Mouse (Mus musculus): Measurements from ENCODE around the gene Iqcd. TPM values are rescaled to one million over a fixed set of nuclear protein-coding genes. Genes with fewer than 3 reads are reported as not detected.

Iqcd gene
- polyA plus RNA-seq, 1 experiment from 2014 or later, result 1.5 TPM

DNA sequence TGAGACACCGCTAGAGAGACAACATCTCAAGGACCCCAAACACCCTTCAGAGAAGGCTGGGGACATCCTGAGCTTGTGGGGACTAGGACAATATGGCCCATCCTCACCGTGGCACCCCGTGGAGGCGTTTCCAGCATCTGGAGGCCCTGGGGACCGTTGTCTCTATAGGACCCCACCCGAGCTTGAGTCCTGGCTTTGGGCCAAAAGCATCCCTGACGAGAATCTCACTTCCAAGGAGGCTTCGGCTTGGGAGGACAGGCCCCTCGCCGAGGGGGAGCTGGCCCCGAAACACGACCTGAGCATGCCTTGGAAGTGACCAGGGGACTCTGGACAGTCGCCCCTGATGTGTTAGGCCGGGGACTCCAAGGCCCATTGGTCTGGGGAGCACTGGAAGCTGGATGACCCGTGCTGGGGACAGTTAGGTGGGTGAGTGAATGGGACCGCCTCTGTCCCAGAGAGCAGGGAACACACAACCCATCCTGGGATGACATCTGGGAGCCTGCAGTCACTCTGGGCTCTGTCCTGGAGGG is 20.5 kb downstream of the Iqcd start:
- Histone ChIP-seq H3K27ac (ENCODE audit: low read length) (no peak overlapping the region), H3K36me3 (ENCODE audit: insufficient read depth, low read length) (0 out of 2 replicates have a peak, but pooled peaks cover 4% of the 10 kb centered on the region), H3K4me1 (ENCODE audit: insufficient read depth, low read length) (peaks cover 21% of the 10 kb centered on the region), H3K9ac (replicated peaks; ENCODE audit: low read length) (no peak overlapping the region), H3K4me2 (replicated peaks; ENCODE audit: low read depth, low read length) (no peak overlapping the region), H3K4me3 (ENCODE audit: low read length) (no peak overlapping the region), H3K27me3 (ENCODE audit: insufficient read depth, low read length) (no peaks in the 10 kb centered on the region), H3K9me3 (ENCODE audit: low read length) (no peaks in the 10 kb centered on the region)
- 73% methylated on average over 16 of the region's 16 CpGs for WGBS
- ATAC-seq (ENCODE audit: low FRiP score, low TSS enrichment), result no peak

GRCm38 (mm10) chr5:120610906-120611305 is 22.1 kb downstream of the Iqcd start:
- WGBS, result 91% methylated on average over 5 of the region's 5 CpGs

GRCm38 (mm10) chr5:120611416-120611815 is 22.6 kb downstream of the Iqcd start:
- Histone ChIP-seq H3K9me3 (ENCODE audit: low read length) (peaks cover 4% of the 10 kb centered on the region; the same call in 1 of the 2 replicates), H3K4me1 (ENCODE audit: insufficient read depth, low read length) (peaks cover 14% of the 10 kb centered on the region), H3K27ac (ENCODE audit: low read length) (no peak overlapping the region), H3K36me3 (ENCODE audit: insufficient read depth, low read length) (peaks cover 9% of the 10 kb centered on the region), H3K4me3 (ENCODE audit: low read length) (peak overlapping the region; percentile 74), H3K9ac (replicated peaks; ENCODE audit: low read length) (peak overlapping the region; percentile 75), H3K27me3 (ENCODE audit: insufficient read depth, low read length) (no peaks in the 10 kb centered on the region), H3K4me2 (replicated peaks; ENCODE audit: low read depth, low read length) (peak overlapping the region; percentile 82)
- WGBS, result 45% methylated on average over 8 of the region's 8 CpGs
- ATAC-seq (ENCODE audit: low FRiP score, low TSS enrichment), result no peak

More at GRCm38 (mm10) chr5:120610906-120611305, 22.1 kb downstream of the Iqcd start:
- Histone ChIP-seq H3K4me2 (replicated peaks; ENCODE audit: low read depth, low read length) (peak overlapping the region; percentile 82; the same call in 1 of the 2 replicates), H3K36me3 (ENCODE audit: insufficient read depth, low read length) (peaks cover 6% of the 10 kb centered on the region), H3K27me3 (ENCODE audit: insufficient read depth, low read length) (no peaks in the 10 kb centered on the region), H3K4me3 (ENCODE audit: low read length) (no peak overlapping the region), H3K9me3 (ENCODE audit: low read length) (peaks cover 3% of the 10 kb centered on the region; the same call in 1 of the 2 replicates), H3K9ac (replicated peaks; ENCODE audit: low read length) (peak overlapping the region; percentile 75; the same call in 1 of the 2 replicates), H3K4me1 (ENCODE audit: insufficient read depth, low read length) (peaks cover 14% of the 10 kb centered on the region), H3K27ac (ENCODE audit: low read length) (no peak overlapping the region)
- no peak for ATAC-seq (ENCODE audit: low FRiP score, low TSS enrichment)

DNA sequence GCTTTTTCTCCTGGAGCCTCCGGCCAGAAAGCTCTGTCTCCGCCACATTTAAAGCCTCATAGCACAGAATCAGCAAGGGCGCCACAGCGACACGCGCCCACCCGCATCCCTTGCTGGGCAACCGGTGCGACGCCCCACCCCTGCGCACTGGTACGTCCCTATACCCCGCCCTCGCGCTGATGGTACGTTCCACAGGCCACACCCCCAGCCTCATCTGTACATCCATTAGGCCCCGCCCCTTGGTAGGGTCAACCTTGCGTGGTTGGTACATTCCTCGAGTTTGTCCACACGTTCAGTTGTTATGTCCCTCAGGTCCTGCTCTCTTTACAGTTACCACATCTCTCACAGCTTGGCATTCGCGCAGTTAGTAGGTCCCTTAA is 23.6 kb downstream of the Iqcd start, which contains the start of the genes Rita1 and Ddx54:
TSS of gene Rita1 (minus strand) at position 148 of the 380 bp plus-strand sequence.
TSS of gene Ddx54 (plus strand) at position 298 of the 380 bp plus-strand sequence.
- peak within 1 kb of the TSS; percentile 94 for H3K4me2 ChIP-seq (replicated peaks; ENCODE audit: low read depth, low read length)
- peak within 1 kb of the TSS; percentile 77 for H3K9ac ChIP-seq (replicated peaks; ENCODE audit: low read length)
- peak; percentile 83 for ATAC-seq (ENCODE audit: low FRiP score, low TSS enrichment)
- peaks cover 18% of the 10 kb centered on the region for H3K36me3 ChIP-seq (ENCODE audit: insufficient read depth, low read length)
- H3K4me1 ChIP-seq (ENCODE audit: insufficient read depth, low read length), result peaks cover 14% of the 10 kb centered on the region
- H3K4me3 ChIP-seq (ENCODE audit: low read length), result peak within 1 kb of the TSS; percentile 74
- WGBS, result under 1% methylated on average over 22 of the region's 22 CpGs
- peaks cover 4% of the 10 kb centered on the region; the same call in 1 of the 2 replicates for H3K9me3 ChIP-seq (ENCODE audit: low read length)
- H3K27me3 ChIP-seq (ENCODE audit: insufficient read depth, low read length), result no peaks in the 10 kb centered on the region
- H3K27ac ChIP-seq (ENCODE audit: low read length), result peak within 1 kb of the TSS; percentile 89

DNA sequence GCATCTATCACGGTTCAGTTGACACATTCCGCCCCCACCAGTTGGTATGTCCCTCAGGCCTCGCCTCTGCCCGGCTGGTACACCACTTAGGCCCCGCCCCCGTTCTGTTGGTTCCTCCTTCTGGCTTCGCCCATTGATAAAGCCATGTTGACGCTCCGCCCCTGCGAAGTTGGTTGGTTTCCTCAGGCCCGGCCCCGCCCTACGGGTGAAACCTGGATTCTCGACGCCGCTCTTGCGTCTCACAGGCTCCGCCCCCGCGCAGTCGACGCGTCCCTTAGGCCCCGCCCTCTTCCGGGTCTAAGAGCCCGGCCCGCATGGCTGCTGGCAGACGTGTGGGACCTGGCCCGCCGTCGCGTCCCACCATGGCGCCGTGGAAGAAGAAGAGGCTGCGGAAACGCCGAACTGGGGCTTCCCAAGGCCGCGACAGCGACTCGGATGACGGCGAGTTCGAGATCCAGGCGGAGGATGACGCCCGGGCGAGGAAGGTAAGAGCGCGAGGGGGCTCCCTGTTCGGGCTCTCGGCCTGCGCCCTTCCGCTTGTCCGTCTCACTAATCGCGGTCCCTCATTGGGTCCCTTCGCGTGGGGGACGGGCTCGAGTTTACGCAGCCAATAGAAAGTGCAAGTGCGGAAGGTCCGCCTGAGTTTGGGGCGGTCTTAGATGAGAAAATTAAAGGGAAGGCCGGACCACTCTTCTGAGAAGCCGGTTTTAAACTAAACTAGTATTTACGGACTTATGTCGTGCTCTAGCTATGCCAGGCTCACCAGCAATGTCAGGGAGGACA is 24.2 kb downstream of the Iqcd start:
- Histone ChIP-seq H3K4me1 (ENCODE audit: insufficient read depth, low read length) (peaks cover 14% of the 10 kb centered on the region), H3K9ac (replicated peaks; ENCODE audit: low read length) (peak overlapping the region; percentile 77), H3K27me3 (ENCODE audit: insufficient read depth, low read length) (no peaks in the 10 kb centered on the region), H3K27ac (ENCODE audit: low read length) (peak overlapping the region; percentile 89), H3K4me2 (replicated peaks; ENCODE audit: low read depth, low read length) (peak overlapping the region; percentile 94), H3K36me3 (ENCODE audit: insufficient read depth, low read length) (peaks cover 20% of the 10 kb centered on the region), H3K9me3 (ENCODE audit: low read length) (peaks cover 4% of the 10 kb centered on the region; the same call in 1 of the 2 replicates), H3K4me3 (ENCODE audit: low read length) (peak overlapping the region; percentile 74)
- ATAC-seq (ENCODE audit: low FRiP score, low TSS enrichment), result peak; percentile 94
- WGBS, result under 1% methylated on average over 69 of the region's 69 CpGs

- Histone ChIP-seq H3K36me3 (ENCODE audit: insufficient read depth, low read length) (peaks cover 46% of the 10 kb centered on the region), H3K27me3 (ENCODE audit: insufficient read depth, low read length) (no peaks in the 10 kb centered on the region), H3K4me1 (ENCODE audit: insufficient read depth, low read length) (peaks cover 14% of the 10 kb centered on the region), H3K4me3 (ENCODE audit: low read length) (no peak overlapping the region), H3K4me2 (replicated peaks; ENCODE audit: low read depth, low read length) (no peak overlapping the region), H3K9me3 (ENCODE audit: low read length) (peaks cover 4% of the 10 kb centered on the region; the same call in 1 of the 2 replicates), H3K9ac (replicated peaks; ENCODE audit: low read length) (no peak overlapping the region), H3K27ac (ENCODE audit: low read length) (no peak overlapping the region)
- WGBS, result 94% methylated on average over 4 of the region's 4 CpGs
- ATAC-seq (ENCODE audit: low FRiP score, low TSS enrichment), result no peak
Observed at GRCm38 (mm10) chr5:120615903-120616302, 27.1 kb downstream of the Iqcd start.

GRCm38 (mm10) chr5:120618778-120619177 is 30.0 kb downstream of the Iqcd start:
- Histone ChIP-seq H3K4me2 (replicated peaks; ENCODE audit: low read depth, low read length) (no peak overlapping the region), H3K9ac (replicated peaks; ENCODE audit: low read length) (no peak overlapping the region), H3K9me3 (ENCODE audit: low read length) (peaks cover 4% of the 10 kb centered on the region; the same call in 1 of the 2 replicates), H3K27me3 (ENCODE audit: insufficient read depth, low read length) (no peaks in the 10 kb centered on the region), H3K27ac (ENCODE audit: low read length) (no peak overlapping the region), H3K4me3 (ENCODE audit: low read length) (no peak overlapping the region), H3K36me3 (ENCODE audit: insufficient read depth, low read length) (peaks cover 71% of the 10 kb centered on the region), H3K4me1 (ENCODE audit: insufficient read depth, low read length) (peaks cover 5% of the 10 kb centered on the region; the same call in 1 of the 2 replicates)
- ATAC-seq (ENCODE audit: low FRiP score, low TSS enrichment), result no peak
- 85% methylated on average over 12 of the region's 12 CpGs for WGBS

DNA sequence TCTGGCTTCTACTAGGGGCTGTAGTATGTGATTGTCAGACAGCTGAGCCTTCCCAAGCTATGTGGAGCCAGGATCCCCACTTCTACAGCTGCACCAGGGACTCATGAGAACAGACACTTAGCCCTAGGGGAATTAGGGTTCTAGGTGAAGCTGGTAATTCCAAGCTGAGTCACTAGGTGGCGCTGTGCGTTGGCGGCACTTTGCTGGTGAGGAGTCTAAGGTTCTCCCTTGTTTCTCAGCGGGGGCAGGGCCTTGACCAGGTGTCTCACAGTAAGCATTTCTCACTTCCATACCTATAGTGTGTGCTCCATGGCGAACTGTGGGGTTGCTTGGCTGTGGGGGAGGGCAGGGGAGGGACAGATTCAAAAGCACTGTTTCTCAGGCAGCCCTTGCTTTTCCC is 30.4 kb downstream of the Iqcd start:
- Histone ChIP-seq H3K4me3 (ENCODE audit: low read length) (no peak overlapping the region), H3K36me3 (ENCODE audit: insufficient read depth, low read length) (peaks cover 76% of the 10 kb centered on the region), H3K27me3 (ENCODE audit: insufficient read depth, low read length) (no peaks in the 10 kb centered on the region), H3K9me3 (ENCODE audit: low read length) (peaks cover 4% of the 10 kb centered on the region; the same call in 1 of the 2 replicates), H3K4me1 (ENCODE audit: insufficient read depth, low read length) (peaks cover under 1% of the 10 kb centered on the region; the same call in 1 of the 2 replicates), H3K4me2 (replicated peaks; ENCODE audit: low read depth, low read length) (no peak overlapping the region), H3K9ac (replicated peaks; ENCODE audit: low read length) (no peak overlapping the region), H3K27ac (ENCODE audit: low read length) (no peak overlapping the region)
- ATAC-seq (ENCODE audit: low FRiP score, low TSS enrichment), result no peak
- 12% methylated on average over 5 of the region's 5 CpGs for WGBS

- no peak overlapping the region for H3K4me3 ChIP-seq (ENCODE audit: low read length)
- H3K27me3 ChIP-seq (ENCODE audit: insufficient read depth, low read length), result no peaks in the 10 kb centered on the region
- H3K27ac ChIP-seq (ENCODE audit: low read length), result no peak overlapping the region
- peaks cover 4% of the 10 kb centered on the region; the same call in 1 of the 2 replicates for H3K9me3 ChIP-seq (ENCODE audit: low read length)
- H3K4me1 ChIP-seq (ENCODE audit: insufficient read depth, low read length), result no peaks in the 10 kb centered on the region
- H3K36me3 ChIP-seq (ENCODE audit: insufficient read depth, low read length), result peaks cover 89% of the 10 kb centered on the region
- H3K4me2 ChIP-seq (replicated peaks; ENCODE audit: low read depth, low read length), result no peak overlapping the region
- 68% methylated on average over 18 of the region's 18 CpGs for WGBS
- no peak for ATAC-seq (ENCODE audit: low FRiP score, low TSS enrichment)
- H3K9ac ChIP-seq (replicated peaks; ENCODE audit: low read length), result no peak overlapping the region
Observed at GRCm38 (mm10) chr5:120620375-120621077, 31.7 kb downstream of the Iqcd start.

Data from kidney, embryonic 16.5 days (tissue).